Mouse (Mus musculus) CD8-positive naive resting alpha-beta T cell, adult 2 months (primary cell): ENCODE data around the gene Fancm.
"Not testable (repeated sequence)": the region's sequence is repeated elsewhere in the genome, so short reads cannot be mapped to it uniquely, and the experiment has no call there.

Experiments
- DNase-seq, 2 experiments: peaks; one replicate each; pipeline ENCODE4 v3.0.0; 2022; ENCODE audit warnings: low read depth in 2 of 2, low spot score in 2 of 2

Gene Fancm

GRCm38 (mm10) chr12:65118968-65119367 is 43.6 kb downstream of the Fancm start:
- DNase-seq = no peak

GRCm38 (mm10) chr12:65119451-65119850 is 44.0 kb downstream of the Fancm start:
- DNase-seq = no peak

GRCm38 (mm10) chr12:65136121-65136520 is 60.7 kb downstream of the Fancm start:
- not testable (repeated sequence) for DNase-seq

- DNase-seq = peak; percentile 96
These were observed 96.9 kb downstream of the Fancm start, which contains the start of gene Mis18bp1 for GRCm38 (mm10) chr12:65172021-65172951. Mis18bp1 (minus strand) TSS chr12:65172604.

- peak; percentile 54 to 63 for DNase-seq
These were observed 97.6 kb downstream of the Fancm start for GRCm38 (mm10) chr12:65172959-65173358.

GRCm38 (mm10) chr12:65173736-65174135 is 98.3 kb downstream of the Fancm start:
- no peak for DNase-seq
